Mouse (Mus musculus) left cerebral cortex, postnatal 25 days (tissue): Measurements from ENCODE around the gene Sox13. TPM values are rescaled to one million over a fixed set of nuclear protein-coding genes. Genes with fewer than 3 reads are reported as not detected.

ENCODE experiments used
- DNase-seq, 2 experiments: peaks; one replicate each; pipeline ENCODE4 v3.0.0; 2022; ENCODE audit warnings: low spot score in 2 of 2, mixed read lengths in 1 of 2
- intact Hi-C: fragments of 180-260 bp; cut with DNase I; formaldehyde crosslinking; loops from one replicate; pipeline ENCODE4 v1.15.1; 2025
- total RNA-seq, 2 experiments: library from RNA; stranded (reverse); gene quantifications; 2 replicates each; pipeline ENCODE4 v1.2.3; 2021

Gene Sox13
- total RNA-seq, 2 experiments from 2014 or later = 7.6 to 11.0 TPM

DNA sequence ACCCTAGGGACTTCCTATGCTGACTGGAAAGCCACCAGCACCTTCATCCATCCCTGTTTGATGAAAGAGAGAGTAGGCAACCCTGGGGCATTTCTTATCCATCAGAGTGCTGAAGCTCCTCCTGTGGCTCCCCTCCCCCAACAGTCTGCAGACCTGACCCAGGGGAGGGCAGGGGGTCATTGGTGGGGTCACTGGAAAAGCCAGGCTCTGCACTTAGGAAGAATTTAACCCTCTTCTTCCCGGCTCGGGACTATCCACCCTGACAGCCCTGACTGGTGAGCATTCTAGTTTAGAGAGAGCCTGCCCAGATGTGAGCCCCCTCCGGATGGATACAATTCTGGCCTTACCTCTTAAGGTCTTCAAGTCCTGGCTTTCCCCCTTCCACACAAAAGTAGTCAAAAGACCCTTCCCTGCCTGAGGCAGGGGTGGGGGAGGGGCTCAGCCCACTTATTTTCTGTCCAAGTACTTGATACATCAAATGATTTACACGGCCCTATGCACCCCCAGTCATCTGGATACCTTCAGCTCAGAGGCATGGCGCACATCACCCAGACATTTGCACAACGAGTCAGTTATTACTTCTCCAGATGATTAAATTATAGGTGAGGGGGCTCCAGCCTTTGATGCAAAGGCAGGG lies 15.2 kb downstream of the Sox13 start:
- DNase-seq = no peak
- intact Hi-C loops = no loop called here

DNA sequence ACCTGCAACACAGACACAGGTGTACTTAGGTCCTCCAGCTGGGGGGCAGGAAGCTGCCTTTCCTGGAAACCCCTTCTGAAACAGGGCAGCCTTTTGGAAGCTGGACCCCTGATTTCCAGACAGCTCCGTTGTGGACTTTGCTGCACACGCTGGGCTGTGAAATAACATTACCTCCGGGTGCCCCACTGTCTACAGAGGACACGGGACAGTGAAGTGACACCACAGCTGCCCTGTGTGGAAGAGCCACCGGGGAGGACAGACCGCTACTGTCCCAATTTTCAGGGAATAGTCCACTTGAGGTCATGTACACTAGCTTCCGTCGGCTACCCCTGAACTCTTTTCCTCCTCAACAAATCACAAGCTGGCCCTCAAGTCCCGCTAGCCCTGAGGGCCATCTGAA lies 15.9 kb downstream of the Sox13 start:
- no peak for DNase-seq
- intact Hi-C loops = no loop called here

DNA sequence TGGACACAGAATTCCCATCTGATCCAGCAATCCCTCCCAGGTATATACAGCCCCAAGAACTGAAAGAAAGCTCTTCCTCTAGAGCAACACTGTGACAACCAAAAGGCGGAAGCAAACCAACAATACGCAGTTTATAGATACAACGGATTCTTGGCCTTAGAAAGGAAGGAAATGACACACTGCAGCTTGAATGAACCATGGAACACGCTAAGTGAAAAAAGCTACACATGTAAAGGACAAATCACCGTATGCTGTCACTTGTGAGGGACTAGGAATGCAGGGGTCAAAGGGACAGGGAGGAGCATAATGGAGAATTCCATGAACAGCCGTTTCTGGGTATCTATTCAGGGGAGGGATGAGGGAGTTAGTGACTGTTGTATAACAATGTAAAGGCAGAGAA lies 16.7 kb downstream of the Sox13 start:
- no peak for DNase-seq
- intact Hi-C loops = no loop called here

DNA sequence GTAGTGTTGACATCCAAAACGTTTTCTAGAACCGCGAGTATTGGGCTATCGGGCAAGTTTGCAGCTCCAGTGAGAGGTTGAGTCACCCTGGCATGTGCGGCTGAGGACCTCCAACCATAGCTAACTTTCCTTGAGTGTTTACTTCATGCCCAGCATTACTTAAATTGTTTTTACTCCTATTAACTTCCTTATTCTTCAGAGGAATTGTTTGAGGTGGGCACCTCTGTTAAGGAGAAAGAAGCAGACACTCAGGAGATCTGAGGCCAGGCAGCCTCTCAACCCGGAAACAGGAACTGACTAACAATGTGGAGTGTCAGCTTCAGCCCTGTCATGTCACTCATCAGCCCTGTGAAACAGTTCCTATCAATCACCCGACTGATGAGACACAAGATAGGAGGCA lies 17.6 kb downstream of the Sox13 start:
- DNase-seq = no peak
- intact Hi-C loops = no loop called here

DNA sequence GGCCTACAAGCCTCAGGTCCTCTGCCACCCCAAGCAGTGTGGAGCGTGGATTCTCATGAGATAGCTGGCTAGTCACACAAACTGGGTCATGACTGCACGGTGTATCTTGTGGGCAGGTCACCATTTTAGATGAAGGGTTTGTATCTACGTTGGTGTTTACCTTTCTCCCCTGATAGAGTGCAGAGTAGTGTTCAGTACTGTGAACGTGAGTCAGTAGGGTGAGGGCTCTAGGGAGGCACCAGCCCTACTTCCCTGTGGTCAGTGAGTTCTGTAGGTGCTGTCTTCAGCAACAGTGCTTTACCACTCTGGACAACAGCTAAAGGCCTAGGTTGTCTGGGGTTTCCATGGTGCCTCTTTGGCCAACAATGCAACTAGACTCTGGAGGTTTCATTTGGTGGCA lies 20.2 kb downstream of the Sox13 start:
- intact Hi-C loops = no loop called here
- no peak for DNase-seq

DNA sequence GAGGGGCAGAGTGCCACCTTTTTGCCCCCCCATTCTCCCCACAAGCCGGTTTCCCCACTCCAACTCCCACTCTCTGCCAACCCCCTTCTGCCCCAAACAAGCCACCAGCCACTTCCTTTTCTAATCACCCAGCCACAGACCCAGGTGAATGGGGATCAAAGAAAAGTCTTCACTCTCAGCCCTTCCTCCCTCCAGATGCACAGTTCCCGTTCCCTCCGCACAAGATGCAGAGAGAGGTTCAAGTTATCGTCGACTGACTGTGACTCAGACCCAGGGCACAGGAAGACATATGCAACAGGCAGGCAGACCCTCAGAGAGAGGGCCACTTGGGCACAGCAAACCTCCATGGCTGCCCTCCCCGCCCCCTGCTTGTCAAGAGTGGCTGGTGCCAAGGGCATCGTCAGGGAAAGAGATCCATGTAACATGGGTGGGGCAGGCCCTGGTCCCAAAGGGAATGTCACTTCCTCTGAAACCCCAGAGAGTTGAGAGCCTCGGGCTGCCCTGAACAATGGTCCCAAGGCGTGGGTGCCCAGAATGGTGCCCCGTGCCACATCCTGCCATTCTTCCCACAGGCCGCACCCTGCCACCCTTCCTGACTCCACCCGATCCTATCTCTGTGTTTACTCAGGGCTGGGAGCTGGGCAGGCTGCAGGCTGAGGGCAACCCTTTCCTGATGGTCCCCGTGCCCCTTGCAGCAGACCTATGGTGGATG lies 24.0 kb downstream of the Sox13 start:
- intact Hi-C loops = no loop called here
- no peak for DNase-seq

DNA sequence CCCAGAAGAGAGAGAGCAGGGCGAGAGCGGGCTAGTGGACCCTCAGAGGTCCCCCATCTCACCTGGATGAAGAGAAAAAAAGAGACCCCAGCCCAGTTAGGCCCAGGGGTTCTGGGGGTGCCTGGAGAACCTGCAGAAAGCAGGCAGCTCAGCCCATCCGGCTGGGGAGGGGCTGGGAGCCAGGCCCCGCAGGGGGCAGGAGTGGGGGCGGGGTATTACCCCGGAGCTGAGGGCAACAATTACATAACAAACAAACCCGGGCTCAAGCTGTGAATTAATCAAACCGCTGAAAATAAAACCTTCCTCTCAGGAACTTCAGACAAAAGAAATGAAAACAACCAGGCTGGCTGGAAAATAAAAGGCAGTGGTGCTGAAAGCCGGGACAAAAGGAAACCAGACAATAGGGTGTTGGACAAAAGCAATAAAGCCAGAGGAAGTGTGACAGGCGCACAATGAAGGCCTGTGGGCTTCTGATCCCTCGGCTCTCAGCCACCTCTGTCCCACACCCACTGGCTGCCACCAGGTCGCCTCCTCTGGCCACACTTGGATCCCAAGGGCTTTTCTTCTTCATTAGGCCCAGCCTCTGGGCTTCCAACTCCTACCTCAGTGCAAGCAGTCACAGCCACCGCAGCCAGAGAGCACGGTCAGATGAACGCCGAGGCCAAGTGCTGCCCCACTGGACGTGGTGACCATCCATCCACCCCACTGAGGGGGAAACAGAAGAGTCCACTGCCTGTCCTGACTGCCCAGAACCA lies 26.5 kb downstream of the Sox13 start:
- peak in 1 of 2 experiments; percentile 22 for DNase-seq
- intact Hi-C loops = no loop called here

DNA sequence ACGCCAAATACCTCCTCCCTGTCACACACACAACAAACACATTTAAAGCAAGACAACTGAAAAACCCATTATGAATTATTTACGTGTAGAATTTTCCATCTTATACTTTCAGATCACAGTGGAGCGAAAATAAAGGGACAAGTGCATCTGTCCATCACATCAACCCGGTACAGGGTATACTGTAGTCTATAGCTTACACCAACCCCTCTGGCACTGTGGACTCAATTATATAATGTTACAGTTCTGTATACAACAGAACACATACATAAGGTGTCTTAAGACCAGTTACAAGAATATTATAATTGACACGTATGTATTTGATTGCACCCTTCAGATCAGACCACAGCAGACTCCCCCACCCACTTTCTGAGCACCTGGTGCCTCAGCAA lies 27.1 kb downstream of the Sox13 start:
- intact Hi-C loops = no loop called here
- no peak for DNase-seq

DNA sequence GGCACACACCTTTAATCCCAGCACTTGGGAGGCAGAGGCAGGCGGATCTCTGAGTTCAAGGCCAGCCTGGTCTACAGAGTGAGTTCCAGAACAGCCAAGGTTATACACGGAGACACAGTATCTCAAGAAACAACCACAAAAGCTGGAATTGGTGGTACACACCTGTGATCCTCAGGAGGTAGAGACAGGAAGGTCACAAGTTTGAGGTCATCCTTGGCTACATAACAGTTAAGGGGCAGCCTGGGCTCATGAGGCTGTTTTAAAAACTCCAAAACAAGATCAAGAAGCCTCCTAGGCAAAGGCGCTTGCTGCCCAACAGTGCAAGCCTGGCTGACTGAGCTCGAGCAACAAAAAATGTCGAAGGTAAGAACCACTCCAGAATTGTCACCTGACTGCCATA lies 27.5 kb downstream of the Sox13 start:
- intact Hi-C loops = no loop called here
- no peak for DNase-seq

DNA sequence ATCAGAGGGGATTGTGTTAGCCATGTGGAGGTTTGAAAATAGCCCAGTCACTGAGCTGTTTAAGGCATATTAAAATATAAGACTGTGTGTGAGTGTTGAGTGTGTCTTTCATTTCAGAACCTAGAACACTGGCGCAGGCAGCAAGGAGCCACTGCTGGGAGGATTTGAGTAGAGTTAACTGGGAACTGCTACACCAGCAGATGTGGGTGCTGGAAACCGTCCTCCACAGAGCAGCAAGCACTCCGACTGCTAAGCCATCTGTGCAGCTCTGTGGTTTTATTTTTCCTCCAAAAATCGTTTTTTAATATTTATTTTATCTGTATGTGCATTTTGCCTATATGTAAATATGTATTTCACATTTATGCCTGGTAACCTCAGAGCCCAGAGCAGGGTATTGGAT lies 29.5 kb downstream of the Sox13 start:
- DNase-seq = peak in 1 of 2 experiments; percentile 34
- intact Hi-C loops = loop anchor here (5.0 kb wide), 1 partner anchor 58 kb away; no protein-coding TSS in a partner anchor

DNA sequence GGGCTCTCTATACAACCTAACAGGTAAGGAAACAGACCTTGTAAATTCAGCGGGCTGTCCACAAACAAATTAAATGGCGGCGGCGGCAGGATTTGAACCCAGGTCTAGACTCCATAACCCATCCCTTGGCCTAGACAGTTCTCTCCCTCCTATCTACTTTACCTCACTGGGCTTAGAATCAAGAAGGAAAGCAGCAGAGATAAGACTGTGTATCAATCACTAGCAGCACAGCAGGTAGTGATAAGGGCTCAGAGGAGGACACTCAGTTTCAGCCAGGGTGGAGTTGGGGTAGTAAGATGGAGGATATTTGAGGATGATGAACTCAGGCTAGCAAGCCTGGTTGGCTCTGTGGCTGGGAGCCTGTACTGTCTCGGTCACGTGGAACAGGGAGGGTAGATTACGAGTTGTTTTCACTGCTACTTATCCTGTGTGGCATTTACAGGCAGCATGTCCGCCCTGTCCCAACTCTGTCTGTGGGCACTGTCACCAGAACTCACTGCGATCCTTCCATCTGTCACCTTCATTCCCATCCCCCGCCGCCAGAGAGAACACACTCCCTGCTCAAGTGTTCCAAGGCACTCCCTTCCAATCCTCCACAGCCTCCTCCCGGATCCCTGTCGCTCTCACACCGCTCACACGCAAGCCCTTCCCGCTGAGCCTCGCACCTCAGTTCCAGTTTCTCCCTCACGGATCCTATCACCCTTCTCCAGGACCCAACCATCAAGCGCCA lies 36.5 kb downstream of the Sox13 start:
- peak in 1 of 2 experiments; percentile 44 for DNase-seq
- intact Hi-C loops = loop anchor here (5.0 kb wide), 1 partner anchor 105 kb away; no protein-coding TSS in a partner anchor

DNA sequence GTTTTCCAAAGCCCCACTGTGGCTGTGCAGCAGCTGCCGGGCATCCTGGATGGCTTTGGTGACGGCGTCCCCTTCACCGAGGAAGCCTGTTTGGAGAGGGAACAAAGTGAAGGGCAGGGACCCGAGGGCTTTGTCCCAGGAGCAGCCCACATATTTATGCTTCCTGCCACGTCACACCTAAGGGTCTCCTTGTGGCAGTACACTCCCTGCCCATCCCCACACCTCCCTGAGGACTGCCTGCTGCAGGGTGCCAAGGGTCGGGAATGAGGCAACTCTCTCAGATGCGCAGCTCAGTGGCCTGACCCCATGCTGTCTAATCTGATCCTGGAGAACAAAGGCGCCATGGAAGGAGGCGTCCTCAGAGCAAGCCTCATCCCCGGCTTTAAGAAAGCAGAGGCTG lies 38.0 kb downstream of the Sox13 start:
- DNase-seq = no peak
- intact Hi-C loops = loop anchor here (5.0 kb wide), 1 partner anchor 106 kb away; no protein-coding TSS in a partner anchor

DNA sequence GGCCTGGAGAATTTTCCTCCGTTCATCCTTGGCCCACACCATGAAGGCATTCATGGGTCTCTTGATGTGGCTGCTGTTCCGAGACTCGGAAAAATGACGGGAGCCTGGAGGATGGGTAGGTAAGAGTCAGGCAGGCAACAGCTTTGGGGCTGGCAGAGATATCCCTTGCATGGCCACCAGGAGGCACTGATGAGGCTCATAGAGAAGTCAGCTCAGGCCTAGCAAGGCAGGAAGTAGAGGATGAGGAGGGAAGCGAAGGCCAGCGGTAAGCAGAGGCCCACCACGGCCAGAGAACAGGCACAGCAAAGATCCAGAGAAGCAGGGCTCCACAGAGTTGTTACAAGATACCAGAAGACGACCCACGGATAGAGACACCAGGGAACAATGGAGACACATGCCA lies 38.7 kb downstream of the Sox13 start:
- intact Hi-C loops = loop anchor here (2.0 to 5.0 kb wide), 2 partner anchors 37 to 107 kb away; no protein-coding TSS in a partner anchor
- peak; percentile 51 to 53 for DNase-seq

DNA sequence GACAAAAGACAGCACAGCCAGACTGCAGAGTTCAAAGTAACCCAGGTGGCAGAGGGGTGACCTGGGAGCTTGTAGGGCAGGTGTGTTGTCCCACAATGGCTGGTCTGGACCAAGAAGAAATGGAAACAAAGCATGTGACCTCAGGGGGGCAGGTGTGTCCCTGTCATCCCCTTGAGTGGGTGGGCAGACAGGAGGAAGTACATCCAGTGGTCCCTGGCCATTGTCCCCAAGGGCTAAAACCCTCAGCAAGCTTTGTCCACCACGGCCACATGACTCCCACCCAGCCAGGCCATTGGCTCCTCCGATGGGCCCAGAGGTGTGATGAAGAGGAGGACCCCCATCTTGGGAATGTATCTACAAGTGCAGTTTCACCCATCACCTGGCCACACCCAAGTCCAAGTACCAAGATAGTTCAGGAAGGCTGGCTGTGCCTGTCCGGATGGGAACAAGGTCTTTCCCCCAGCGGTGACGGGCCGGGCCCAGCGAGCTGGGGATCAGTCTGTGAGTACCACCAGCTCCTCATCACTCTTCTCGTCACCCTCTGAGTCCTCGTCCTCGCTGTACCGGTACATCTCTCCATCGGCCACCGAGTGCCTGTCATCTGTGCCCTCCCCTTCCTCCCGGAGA lies 40.9 kb downstream of the Sox13 start:
- intact Hi-C loops = loop anchor here (5.0 kb wide), 1 partner anchor 214 kb away; no protein-coding TSS in a partner anchor
- DNase-seq = no peak

DNA sequence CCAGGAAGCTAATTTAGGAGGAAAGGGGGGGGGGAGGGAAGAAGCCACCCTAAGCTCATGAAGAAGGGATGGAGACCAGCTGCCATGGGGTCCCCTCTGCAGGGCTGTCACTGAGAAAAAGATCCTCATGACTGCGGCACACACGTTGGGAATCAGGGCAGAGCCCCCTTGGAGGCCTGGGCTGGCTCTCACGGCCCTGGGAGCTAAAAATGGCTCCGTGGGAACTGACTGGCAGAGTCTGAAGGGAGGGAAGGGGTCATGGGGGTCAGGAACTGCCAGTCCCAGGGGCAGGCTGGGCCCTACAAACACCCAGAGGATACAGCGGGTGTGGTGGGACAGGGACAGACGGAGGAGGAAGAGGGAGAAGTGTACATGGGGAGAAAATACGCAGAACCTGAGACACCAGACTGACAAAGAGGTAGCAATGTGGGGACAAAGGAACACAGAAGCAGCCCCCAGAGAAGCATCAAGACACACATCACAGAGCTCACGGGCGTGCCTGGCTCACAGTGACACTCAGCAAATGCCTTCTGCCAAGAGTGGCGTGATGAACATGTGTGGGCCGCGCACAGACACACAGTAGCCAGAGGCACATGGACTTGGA lies 41.5 kb downstream of the Sox13 start:
- peak in 1 of 2 experiments; percentile 37 for DNase-seq
- intact Hi-C loops = loop anchor here (1.0 to 5.0 kb wide), 2 partner anchors 215 to 228 kb away; partner anchors contain the start of gene Snrpe

DNA sequence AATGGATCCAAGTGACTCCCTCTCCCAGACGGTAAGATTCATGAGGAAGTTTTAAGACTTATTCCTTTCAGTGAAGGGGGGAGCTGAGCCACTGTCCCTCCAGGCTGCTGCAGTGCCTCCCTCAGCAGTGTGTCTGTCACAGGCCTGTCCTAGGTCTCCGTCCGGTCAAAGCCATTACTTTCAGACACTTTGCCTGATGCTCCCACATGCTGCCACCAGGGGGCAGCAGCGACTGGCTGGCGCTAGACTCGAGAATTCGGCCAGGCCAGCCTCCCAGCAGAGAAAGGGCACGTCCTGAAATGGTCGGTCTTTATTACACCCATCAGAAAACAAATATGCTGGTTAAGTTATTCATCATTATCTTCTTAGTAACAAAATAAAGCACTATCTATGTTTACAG lies 42.2 kb downstream of the Sox13 start:
- intact Hi-C loops = loop anchor here (1.0 to 5.0 kb wide), 2 partner anchors 215 to 228 kb away; partner anchors contain the start of gene Snrpe
- no peak for DNase-seq

DNA sequence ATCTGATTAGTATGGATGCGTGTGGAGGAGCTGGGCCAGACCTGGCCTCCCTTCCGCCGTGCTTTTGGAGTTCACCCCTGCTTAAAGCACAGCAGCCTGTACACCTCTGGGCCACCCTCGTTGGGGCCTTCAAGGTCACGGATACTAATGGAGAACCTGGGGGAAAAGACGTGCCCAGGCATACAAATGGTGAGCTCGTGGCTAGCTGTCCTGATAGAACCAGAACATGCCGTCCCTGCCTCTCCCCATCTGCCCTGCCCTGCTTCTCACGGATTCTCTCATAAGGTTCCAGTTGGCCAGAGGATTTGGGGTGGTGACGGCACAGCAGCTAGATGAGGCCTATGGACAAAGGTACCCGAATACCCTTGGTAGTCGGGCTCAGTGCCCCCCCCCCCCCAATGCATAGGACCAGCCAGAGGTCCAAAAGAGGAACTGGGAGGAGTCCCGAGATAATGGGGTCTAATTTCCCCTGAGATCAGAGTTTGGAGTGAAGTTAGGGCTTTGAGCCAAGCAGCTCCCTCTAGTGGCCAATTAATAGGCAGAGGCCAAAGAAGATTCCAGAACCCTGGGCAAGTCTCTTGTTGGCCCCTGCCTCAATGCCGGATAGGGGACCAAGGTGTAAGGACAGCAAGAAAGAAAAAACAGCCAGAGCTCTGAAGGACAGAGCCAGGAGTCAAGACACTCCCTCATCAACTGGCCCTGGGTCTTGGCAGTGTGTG lies 43.7 kb downstream of the Sox13 start:
- no peak for DNase-seq

DNA sequence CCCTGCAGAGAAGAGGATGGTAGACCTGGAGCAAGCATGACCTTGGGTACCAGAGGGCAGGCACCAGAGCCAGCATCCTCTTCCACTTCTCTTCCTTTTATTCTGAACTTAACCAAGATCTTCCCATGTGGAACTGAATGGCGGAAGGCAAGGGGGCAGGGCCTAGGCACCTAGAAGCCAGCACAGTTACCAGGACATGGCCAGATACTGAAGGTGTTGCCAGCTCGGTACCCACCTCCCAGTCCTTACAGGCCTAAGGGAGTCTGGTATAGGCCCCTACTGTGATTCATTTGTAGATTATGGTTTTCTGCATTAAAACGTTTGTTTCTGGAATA lies 44.2 kb downstream of the Sox13 start:
- no peak for DNase-seq
- intact Hi-C loops = loop anchor here (5.0 kb wide), 1 partner anchor 217 kb away; no protein-coding TSS in a partner anchor

More for the DNA sequence above, 43.7 kb downstream of the Sox13 start:
- intact Hi-C loops = loop anchor here (5.0 kb wide), 1 partner anchor 217 kb away; no protein-coding TSS in a partner anchor
